Mouse (Mus musculus) ES-Bruce4 (cell line): ENCODE measurements around the gene Ugt1a8. TPM values are rescaled to one million over a fixed set of nuclear protein-coding genes. Genes with fewer than 3 reads are reported as not detected.

Experiments
- H3K27ac ChIP-seq: 2 replicates; pipeline ENCODE4 v1.5.1; 2012; ENCODE audit warnings: low read length, inconsistent platforms; ENCODE audit not compliant: insufficient read depth
- H3K27me3 ChIP-seq: 2 replicates; pipeline ENCODE4 v1.6.1; 2012; ENCODE audit warnings: mild to moderate bottlenecking, low read length, inconsistent platforms; ENCODE audit not compliant: control insufficient read depth, poor library complexity, insufficient read depth, severe bottlenecking
- H3K36me3 ChIP-seq: 2 replicates; pipeline ENCODE4 v1.6.1; 2012; ENCODE audit warnings: inconsistent platforms, mild to moderate bottlenecking, low read length, moderate library complexity; ENCODE audit not compliant: control insufficient read depth, poor library complexity, insufficient read depth, severe bottlenecking
- H3K4me1 ChIP-seq: one replicate; pipeline ENCODE4 v1.8.1; 2011; ENCODE audit warnings: low read length; ENCODE audit not compliant: control insufficient read depth, insufficient read depth
- H3K4me3 ChIP-seq: 2 replicates; pipeline ENCODE4 v1.5.1; 2011; ENCODE audit warnings: low read depth, mild to moderate bottlenecking, low read length
- H3K9ac ChIP-seq: 2 replicates; pipeline ENCODE4 v1.6.1; 2012; ENCODE audit warnings: low read depth, mild to moderate bottlenecking, inconsistent platforms; ENCODE audit not compliant: poor library complexity, severe bottlenecking
- H3K9me3 ChIP-seq: replicated peaks from 2 replicates; pipeline ENCODE4 v1.6.1; 2012; ENCODE audit warnings: mild to moderate bottlenecking, low read length, inconsistent platforms; ENCODE audit not compliant: control insufficient read depth, poor library complexity, insufficient read depth, severe bottlenecking
- CTCF ChIP-seq: IDR thresholded peaks from one replicate; pipeline ENCODE4 v1.8.1; 2011; ENCODE audit warnings: low read depth, low read length
- EP300 ChIP-seq: IDR thresholded peaks from 2 replicates; pipeline ENCODE4 v1.6.1; 2011; ENCODE audit warnings: low read depth, low read length; ENCODE audit not compliant: insufficient read depth
- POLR2A ChIP-seq: IDR thresholded peaks from one replicate; pipeline ENCODE4 v1.8.1; 2011; ENCODE audit warnings: low read length; ENCODE audit not compliant: insufficient read depth
- polyA plus RNA-seq: library from polyadenylated mRNA; stranded (reverse); fragments of >200 nt; gene quantifications from 2 replicates; pipeline ENCODE4 v1.2.4, GENCODE M21; 2011; ENCODE audit warnings: low read depth; ENCODE audit not compliant: missing spikeins, insufficient read depth, insufficient read length

Ugt1a8 gene
- polyA plus RNA-seq, 1 experiment = not detected

GRCm38 (mm10) chr1:88264869-88265240, 177.2 kb downstream of the Ugt1a8 start:
- no peak overlapping the region for H3K4me3 ChIP-seq
- no peak overlapping the region for H3K27ac ChIP-seq
- H3K36me3 ChIP-seq = peaks cover 74% of the 10 kb centered on the region
- no peaks in the 10 kb centered on the region for H3K4me1 ChIP-seq
- no peaks in the 10 kb centered on the region for H3K9me3 ChIP-seq
- H3K9ac ChIP-seq = no peak overlapping the region
- no peaks in the 10 kb centered on the region for H3K27me3 ChIP-seq
- TF ChIP-seq EP300 = no peak
- no peak for TF ChIP-seq POLR2A
- TF ChIP-seq CTCF = no peak

- H3K4me3 ChIP-seq = no peak overlapping the region
- no peaks in the 10 kb centered on the region for H3K27me3 ChIP-seq
- TF ChIP-seq POLR2A (no peak), EP300 (no peak), CTCF (no peak)
- no peaks in the 10 kb centered on the region for H3K4me1 ChIP-seq
- peaks cover 78% of the 10 kb centered on the region for H3K36me3 ChIP-seq
- no peaks in the 10 kb centered on the region for H3K9me3 ChIP-seq
- no peak overlapping the region for H3K9ac ChIP-seq
- no peak overlapping the region for H3K27ac ChIP-seq
Observed at GRCm38 (mm10) chr1:88266123-88266522, 178.5 kb downstream of the Ugt1a8 start.

- Histone ChIP-seq H3K9ac (no peak overlapping the region), H3K27ac (no peak overlapping the region), H3K4me3 (no peak overlapping the region), H3K27me3 (no peaks in the 10 kb centered on the region), H3K36me3 (peaks cover 86% of the 10 kb centered on the region), H3K9me3 (peaks cover 7% of the 10 kb centered on the region; the same call in 1 of the 2 replicates), H3K4me1 (no peaks in the 10 kb centered on the region)
- TF ChIP-seq POLR2A (no peak), CTCF (no peak), EP300 (no peak)
Observed at GRCm38 (mm10) chr1:88267489-88267888, 179.9 kb downstream of the Ugt1a8 start.

- H3K27me3 ChIP-seq = no peaks in the 10 kb centered on the region
- no peak overlapping the region for H3K4me3 ChIP-seq
- peaks cover 7% of the 10 kb centered on the region; the same call in 1 of the 2 replicates for H3K9me3 ChIP-seq
- no peak overlapping the region for H3K9ac ChIP-seq
- peaks cover 84% of the 10 kb centered on the region for H3K36me3 ChIP-seq
- no peak for TF ChIP-seq POLR2A
- TF ChIP-seq CTCF = no peak
- TF ChIP-seq EP300 = no peak
- H3K4me1 ChIP-seq = no peaks in the 10 kb centered on the region
- H3K27ac ChIP-seq = no peak overlapping the region
Observed at GRCm38 (mm10) chr1:88268070-88268469, 180.5 kb downstream of the Ugt1a8 start.

Other genes with a start within 250 kb of the Ugt1a8 start
- 60.2 and 62.4 TPM in 2 replicates for gene Dgkd, start 234.5 kb upstream of the Ugt1a8 start, polyA plus RNA-seq
- gene Usp40, start 79.3 kb upstream of the Ugt1a8 start, polyA plus RNA-seq = 18.2 and 19.6 TPM in 2 replicates
- gene Ugt1a10, start 32.4 kb upstream of the Ugt1a8 start, polyA plus RNA-seq = not detected in 2 replicates
- not detected in 2 replicates for gene Ugt1a9, start 17.0 kb upstream of the Ugt1a8 start, polyA plus RNA-seq
- gene Ugt1a7c, start 7.2 kb downstream of the Ugt1a8 start, polyA plus RNA-seq = 0.41 TPM in 1 of 2 replicates, not detected in the other
- not detected in 2 replicates for gene Ugt1a6b, start 15.4 kb downstream of the Ugt1a8 start, polyA plus RNA-seq
- gene Ugt1a6a, start 47.0 kb downstream of the Ugt1a8 start, polyA plus RNA-seq = not detected in 2 replicates
- gene Ugt1a5, start 78.2 kb downstream of the Ugt1a8 start, polyA plus RNA-seq = not detected in 2 replicates
- not detected in 2 replicates for gene Ugt1a2, start 112.8 kb downstream of the Ugt1a8 start, polyA plus RNA-seq
- 0.85 and 1.2 TPM in 2 replicates for gene Dnajb3, start 118.0 kb downstream of the Ugt1a8 start, polyA plus RNA-seq
- gene Ugt1a1, start 124.1 kb downstream of the Ugt1a8 start, polyA plus RNA-seq = not detected in 2 replicates
- not detected in 2 replicates for gene Mroh2a, start 139.2 kb downstream of the Ugt1a8 start, polyA plus RNA-seq
- 217 and 219 TPM in 2 replicates for gene Hjurp, start 189.8 kb downstream of the Ugt1a8 start, polyA plus RNA-seq
- not detected in 2 replicates for gene Trpm8, start 189.8 kb downstream of the Ugt1a8 start, polyA plus RNA-seq